Mouse (Mus musculus): ENCODE results near the gene Tns1.

Gene Tns1

DNA sequence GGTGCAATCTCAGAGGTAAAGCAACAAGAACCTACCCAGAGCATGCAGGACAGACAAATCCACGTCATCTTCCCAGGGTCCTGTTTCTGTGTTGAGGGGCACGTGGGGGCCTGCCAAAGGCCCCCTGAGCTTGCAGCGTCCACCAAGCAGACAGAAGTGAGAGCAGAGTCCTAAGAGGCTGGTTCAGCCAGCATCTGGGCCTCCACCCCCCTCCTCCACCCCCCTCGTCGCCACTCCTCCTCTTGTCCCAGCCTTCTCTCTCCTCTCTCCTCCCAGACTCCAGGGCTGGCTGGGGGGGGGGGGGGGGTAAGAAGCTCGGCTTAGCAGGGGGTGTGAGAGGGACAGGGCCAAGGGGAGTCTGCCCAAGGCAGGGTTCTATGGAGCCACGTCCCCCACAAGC, 33.1 kb downstream of the Tns1 start:
- DNase-seq (ENCODE audit: low spot score): no peak

- DNase-seq (ENCODE audit: low spot score): no peak
These were observed 33.9 kb downstream of the Tns1 start for GRCm38 (mm10) chr1:74090329-74090728.

- DNase-seq (ENCODE audit: low spot score): no peak
These were observed 35.7 kb downstream of the Tns1 start for GRCm38 (mm10) chr1:74088569-74088968.

DNA sequence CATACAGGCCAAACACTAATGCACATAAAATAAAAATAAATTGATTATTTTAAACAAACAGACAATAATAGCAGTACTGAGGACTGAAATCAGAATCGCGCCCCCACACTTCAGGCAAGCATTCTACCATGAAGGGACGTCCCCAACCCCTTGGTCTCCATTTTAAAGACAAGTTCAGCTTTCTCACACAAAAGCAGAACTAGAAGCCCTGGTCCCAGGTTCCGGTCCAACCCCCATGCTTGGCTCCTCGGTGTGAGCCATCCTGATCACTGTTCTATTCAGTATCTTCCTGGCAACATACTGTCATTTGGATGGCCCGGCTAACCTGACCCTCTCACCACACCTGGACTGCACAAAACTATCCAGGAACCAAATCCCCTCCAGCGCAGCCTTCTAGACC, 38.7 kb downstream of the Tns1 start:
- DNase-seq (ENCODE audit: low spot score): no peak

- no peak for DNase-seq (ENCODE audit: low spot score)
These were observed 39.5 kb downstream of the Tns1 start for GRCm38 (mm10) chr1:74084752-74085151.

DNA sequence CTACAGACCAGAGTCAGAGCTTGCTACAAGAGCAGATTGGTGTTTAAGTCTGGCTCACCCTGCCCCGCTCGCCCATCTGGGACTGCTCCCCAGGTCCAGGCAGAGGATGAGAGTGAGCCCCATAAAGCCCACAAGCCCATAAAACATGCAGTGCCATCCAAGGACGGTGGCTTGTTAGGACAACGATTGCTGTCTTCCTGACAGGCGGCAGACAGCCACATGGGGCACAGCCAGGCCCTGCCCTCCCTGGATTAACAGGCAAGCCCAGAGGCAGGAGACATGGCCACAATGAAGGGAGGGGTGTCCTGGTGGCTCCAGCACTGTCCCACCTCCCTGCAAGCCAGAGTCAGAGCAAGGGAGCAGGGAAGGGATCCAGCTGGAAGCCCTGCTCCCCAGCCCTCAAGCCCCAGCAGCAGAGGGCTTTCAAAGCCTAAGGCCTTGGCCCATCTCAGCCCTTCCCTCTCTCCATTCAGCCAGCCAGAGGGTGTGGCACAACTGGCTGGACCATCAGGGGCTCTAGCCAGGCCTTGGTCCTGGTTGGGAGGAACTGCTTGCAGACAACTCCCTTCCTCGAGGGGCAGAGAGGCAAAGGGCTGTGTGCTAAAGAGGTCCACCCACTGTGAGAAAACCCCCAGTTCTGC, 40.1 kb downstream of the Tns1 start:
- peak; percentile 70 for DNase-seq (ENCODE audit: low spot score)

DNA sequence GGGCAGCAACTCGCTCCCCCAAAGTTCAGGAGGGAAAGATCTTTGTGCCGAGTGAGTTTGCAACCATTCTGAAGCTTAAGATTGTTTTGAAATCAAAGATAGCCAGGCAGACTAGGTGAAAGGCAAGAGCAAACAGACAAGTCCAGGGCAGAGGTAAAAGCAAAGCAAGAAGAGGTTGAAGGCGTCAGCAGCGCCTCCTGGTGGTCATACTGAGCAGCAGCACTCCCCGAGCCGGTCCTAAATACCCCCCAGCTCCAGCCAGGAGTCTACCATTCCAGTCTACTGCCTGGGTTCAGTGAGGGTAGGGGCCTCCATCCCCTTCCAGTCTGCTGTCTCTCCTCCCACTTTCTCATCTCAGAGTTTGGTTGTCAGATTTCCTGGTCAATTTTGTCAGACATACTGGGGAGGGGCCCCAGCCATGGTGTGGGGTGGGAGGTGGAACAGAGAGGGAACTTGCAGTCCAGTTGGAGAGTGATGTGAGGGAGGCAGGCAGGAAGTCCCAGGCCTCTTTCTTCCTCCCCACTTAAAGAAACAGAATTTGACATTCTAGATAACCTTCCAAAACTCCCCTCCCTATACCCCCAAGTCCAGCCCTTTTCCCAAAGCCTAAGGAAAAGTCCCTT, 41.3 kb downstream of the Tns1 start:
- DNase-seq (ENCODE audit: low spot score): peak; percentile 69

DNA sequence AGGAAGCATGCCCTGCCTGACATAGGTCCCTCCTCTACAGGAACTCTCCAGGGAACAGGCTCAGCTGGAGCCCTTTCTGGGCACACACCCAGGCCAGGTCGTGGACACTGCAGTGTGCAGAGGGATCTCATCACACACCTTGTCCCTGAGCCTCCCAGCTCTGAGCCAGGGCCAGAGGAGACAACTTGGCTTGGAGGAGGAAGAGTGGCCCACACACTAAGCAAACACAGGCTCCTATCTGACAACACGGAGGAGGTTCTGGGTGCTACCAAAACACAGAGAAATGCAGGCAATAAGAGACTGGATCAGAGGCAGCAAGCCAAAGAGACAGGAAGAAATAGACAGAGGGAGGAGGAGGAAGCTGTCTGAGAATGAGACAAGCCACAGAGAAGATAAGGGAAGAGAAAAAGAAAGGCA, 42.7 kb downstream of the Tns1 start:
- no peak for DNase-seq (ENCODE audit: low spot score)

GRCm38 (mm10) chr1:74077353-74077752, 46.9 kb downstream of the Tns1 start:
- DNase-seq (ENCODE audit: low spot score): peak; percentile 92

DNA sequence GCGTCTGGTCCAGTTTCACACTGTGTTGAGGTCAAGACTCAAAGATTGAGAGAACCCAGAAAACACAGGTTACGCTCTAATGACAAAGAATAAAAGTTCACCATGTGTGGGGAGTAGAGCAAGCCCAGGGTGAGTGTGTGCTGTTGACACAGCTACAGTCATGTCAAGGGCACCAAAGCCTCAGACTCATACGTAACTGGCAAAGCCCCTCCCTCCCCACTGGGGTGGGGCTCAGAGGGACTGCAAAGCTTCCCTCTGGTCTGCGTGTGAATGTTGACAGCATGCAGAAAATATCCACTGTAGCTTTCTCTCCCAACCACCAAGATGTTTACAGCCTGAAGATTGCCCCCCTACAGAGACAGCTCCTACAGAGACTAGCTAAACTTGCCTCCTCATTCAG, 48.0 kb downstream of the Tns1 start:
- peak; percentile 51 for DNase-seq (ENCODE audit: low spot score)

- DNase-seq (ENCODE audit: low spot score): peak; percentile 40
These were observed 49.4 kb downstream of the Tns1 start for GRCm38 (mm10) chr1:74074693-74075485.

DNA sequence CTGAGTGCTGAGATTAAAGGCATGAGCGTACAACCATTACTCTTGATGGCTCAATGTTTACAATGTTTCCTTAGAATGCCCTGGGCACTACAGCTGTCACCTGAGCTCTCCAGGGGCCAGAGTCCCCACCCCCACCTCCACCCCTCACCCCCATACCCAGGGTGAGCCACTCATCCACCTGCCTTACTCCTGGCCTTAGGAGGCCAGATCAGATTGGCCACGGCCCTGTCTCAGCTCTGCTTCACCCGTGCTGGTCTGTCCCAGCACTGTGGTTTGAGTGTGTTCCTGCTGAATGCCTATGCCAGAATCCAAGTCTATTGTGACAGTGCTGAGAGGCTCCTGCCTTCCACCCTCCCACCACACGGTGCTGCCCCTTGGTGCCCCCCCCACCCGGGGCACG, 50.5 kb downstream of the Tns1 start:
- no peak for DNase-seq (ENCODE audit: low spot score)

DNA sequence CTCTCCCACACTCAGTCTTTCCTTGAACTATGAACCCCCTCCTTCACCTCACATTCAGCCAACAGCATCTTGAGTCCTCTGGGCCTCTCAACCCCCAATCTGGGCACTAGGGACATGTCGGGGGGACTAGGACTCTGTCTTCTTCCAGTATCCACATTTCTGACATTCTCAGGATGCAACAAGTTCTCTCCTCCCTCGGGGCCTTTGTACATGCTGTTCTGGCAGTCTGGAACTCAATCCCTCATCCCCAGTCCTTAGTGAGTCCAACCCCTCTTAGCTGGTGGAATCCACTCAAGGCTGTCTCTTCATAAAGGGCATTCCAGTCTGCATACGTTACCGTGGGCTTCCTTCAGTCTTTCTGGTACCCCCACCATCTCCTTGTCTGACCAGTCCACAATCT, 53.5 kb downstream of the Tns1 start:
- DNase-seq (ENCODE audit: low spot score): no peak

- DNase-seq (ENCODE audit: low spot score): no peak
These were observed 54.2 kb downstream of the Tns1 start for GRCm38 (mm10) chr1:74070001-74070551.

DNA sequence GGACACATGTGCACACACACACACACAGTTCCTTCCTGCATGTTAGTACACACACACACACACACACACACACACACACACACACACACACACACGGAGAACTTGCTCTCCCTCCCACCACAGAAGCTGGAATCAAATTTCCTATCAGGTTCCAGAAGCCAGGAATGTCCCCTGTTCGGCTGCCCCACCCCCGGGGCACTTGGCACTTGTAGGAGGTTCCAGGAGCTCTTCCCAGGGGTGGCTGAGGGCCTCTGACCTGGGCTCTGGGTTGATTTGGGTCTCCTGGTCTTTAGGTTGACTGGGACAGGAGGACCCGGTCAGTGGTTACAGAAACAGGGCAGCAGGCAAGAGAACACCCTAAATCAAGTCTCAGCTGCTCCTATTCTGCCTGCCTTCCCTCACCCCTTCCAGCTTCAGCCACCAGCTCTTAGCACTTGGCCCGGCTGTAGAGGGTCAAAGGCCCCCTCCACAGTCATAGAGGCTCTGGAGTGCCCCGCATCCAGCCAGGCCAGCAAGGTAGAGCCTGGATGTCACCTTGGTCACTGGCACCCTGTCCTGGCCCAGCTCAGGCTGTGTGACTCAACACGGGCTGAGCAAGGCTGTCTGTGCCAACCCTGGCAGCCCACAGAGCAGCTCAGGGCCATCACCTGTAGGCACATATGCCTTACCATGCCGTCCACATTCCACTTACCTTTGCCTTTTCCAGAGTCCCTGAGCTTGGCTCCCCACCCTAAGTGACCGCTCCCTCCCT, 55.0 kb downstream of the Tns1 start:
- DNase-seq (ENCODE audit: low spot score): peak; percentile 70

DNA sequence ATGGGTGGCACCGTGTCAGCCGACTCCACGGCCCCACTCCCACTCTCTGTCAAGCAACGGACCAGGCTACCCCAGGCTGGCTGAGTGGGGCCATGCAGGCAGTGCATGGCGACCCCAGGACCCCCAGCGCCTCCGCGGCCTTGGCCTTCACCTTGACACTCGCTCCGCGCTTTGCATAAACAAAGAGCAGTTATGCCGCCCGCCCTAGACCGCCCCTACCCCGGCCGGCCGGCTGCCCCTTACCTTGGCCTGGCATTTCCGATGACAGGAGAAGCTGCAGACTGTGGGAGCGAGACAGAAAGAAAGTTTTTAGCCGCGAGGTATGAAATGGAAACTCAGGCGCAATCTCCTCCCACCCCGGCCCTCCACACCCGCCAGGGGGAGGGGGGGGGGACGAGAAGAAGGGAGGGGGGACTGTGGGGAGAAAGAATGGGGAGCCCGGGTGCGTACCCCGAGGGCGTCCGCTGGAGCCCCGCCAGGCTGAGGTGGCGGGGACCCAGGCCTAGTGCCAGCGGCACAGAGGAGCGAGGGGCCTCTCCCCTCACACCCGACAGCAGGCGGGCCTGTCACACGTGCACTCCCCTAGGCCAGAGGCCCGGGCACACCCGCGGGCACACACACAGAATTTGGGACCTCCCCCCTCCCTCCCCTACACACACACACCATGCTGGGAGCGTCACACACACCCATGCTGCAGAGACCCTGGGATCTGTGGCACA, 55.7 kb downstream of the Tns1 start:
- DNase-seq (ENCODE audit: low spot score): no peak

DNA sequence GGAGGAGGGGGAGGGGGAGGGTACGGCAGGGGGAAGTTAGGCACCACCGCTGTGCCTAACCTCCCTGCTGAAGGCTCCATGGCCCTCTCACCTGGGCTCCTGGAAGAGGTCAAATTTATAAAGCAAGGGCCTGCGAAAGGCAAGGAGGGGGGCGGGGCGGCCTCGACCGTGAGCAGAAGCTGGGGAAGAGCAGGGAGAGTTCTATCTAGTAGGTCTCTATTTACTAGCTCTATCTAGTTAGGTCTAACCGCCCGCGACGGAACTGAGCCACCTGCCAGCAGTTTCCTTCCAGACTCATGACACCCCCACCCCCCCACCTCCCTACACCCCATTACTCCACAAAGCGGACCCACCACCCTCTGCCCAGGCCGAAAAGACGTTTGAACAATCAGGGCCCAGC, 56.4 kb downstream of the Tns1 start:
- DNase-seq (ENCODE audit: low spot score): no peak

DNA sequence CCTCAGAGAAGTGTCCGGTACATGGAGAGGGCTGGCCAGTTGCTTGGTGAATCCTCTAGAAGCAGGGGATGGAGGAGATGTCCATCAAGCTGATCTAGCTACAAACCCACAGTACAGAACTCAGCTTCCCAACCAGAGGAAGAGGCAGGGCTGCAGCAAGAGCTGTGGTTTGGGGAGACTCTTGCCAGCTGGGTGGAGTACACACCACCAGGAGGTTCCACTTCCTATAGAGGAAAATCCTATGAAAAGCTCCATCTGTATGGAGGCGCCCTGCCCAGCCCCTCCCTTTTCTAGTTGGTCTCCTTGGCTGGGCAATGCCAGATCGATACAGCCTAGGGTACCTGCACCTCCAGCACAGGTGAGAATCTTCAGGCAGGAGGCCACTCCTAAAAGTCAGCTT, 57.7 kb downstream of the Tns1 start:
- no peak for DNase-seq (ENCODE audit: low spot score)

GRCm38 (mm10) chr1:74066061-74066460, 58.2 kb downstream of the Tns1 start:
- no peak for DNase-seq (ENCODE audit: low spot score)

GRCm38 (mm10) chr1:74060046-74060445, 64.2 kb downstream of the Tns1 start:
- no peak for DNase-seq (ENCODE audit: low spot score)

GRCm38 (mm10) chr1:74059552-74059951, 64.7 kb downstream of the Tns1 start:
- no peak for DNase-seq (ENCODE audit: low spot score)

- DNase-seq (ENCODE audit: low spot score): no peak
These were observed 65.5 kb downstream of the Tns1 start for GRCm38 (mm10) chr1:74058771-74059170.
